Mouse (Mus musculus) cerebellum, adult 2 months (tissue): Measurements from ENCODE around the gene Tmem50a. TPM values are rescaled to one million over a fixed set of nuclear protein-coding genes. Genes with fewer than 3 reads are reported as not detected.

Experiments used
- DNase-seq, 2 experiments: peaks; one replicate each; pipeline ENCODE4 v3.0.0; 2021
- H3K27ac ChIP-seq: fragments of 200-500 bp; 2 replicates; pipeline ENCODE4 v1.5.1; 2012; ENCODE audit warnings: low read length, control low read depth, inconsistent platforms; ENCODE audit not compliant: insufficient read depth
- H3K27me3 ChIP-seq: fragments of 200-500 bp; 2 replicates; pipeline ENCODE4 v1.6.1; 2012; ENCODE audit warnings: inconsistent platforms, mild to moderate bottlenecking, low read length, moderate library complexity; ENCODE audit not compliant: control insufficient read depth, insufficient read depth
- H3K4me1 ChIP-seq: fragments of 200-500 bp; 2 replicates; pipeline ENCODE4 v1.6.1; 2011; ENCODE audit warnings: low read length; ENCODE audit not compliant: control insufficient read depth, insufficient read depth
- H3K4me3 ChIP-seq: fragments of 200-500 bp; replicated peaks from 2 replicates; pipeline ENCODE3; 2011; ENCODE audit warnings: mild to moderate bottlenecking, low read depth, low read length, control low read depth; ENCODE audit not compliant: insufficient read depth
- CTCF ChIP-seq: fragments of 200-500 bp; IDR thresholded peaks from 2 replicates; pipeline ENCODE4 v1.5.1; 2011; ENCODE audit warnings: low read depth, mild to moderate bottlenecking, control low read depth, low read length, moderate library complexity, borderline replicate concordance; ENCODE audit not compliant: insufficient read depth
- POLR2A ChIP-seq: fragments of 200-500 bp; IDR thresholded peaks from 2 replicates; pipeline ENCODE4 v1.6.1; 2011; ENCODE audit warnings: low read length, control low read depth, borderline replicate concordance; ENCODE audit not compliant: insufficient read depth
- WGBS: fragments of 180-500 bp; shearing (Covaris S2); methylation state at CpG from one replicate; pipeline ENCODE4 v1.1.7; 2018; 5-methylcytosine and 5-hydroxymethylcytosine counted together
- polyA plus RNA-seq: library from polyadenylated mRNA; depleted of rRNA; stranded (reverse); fragments of >200 nt; gene quantifications from 2 replicates; pipeline ENCODE4 v1.2.3, GENCODE M21; 2012

The Tmem50a gene
- polyA plus RNA-seq, 1 experiment: 111 TPM

DNA sequence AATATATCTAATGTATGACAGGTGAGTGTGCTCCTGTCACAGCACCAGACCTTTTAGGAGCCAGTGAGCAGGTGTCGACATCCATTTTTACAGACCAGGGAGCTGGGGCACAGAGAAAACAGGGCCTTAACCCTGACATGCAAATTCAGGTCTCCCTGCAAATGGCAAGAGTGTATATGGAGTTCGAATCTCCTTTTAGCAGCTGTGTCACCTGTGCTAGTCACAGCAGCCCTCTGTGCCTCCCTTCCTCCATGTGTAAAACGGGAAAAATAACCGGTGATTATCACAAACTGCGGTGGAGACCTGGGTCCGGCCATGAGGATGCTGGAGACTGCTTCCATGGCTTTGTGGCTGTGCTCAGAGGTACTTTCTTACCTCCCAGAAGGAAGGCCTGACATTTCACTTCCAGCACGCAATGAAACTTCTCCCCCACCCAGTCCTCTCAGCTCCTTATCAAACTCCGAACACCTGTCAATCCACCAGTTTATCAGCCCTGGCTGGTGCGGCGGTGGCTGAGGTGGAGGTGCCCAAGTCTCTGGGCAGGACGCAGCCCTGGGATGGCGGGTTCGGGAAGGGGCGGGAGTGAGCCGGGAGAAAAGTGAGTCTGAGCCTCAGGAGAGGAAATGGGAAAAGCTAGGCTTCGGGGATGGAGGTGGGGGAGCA lies 45.6 kb downstream of the Tmem50a start:
- 37% methylated on average over 16 of the region's 16 CpGs for WGBS
- no peak overlapping the region for H3K4me3 ChIP-seq
- TF ChIP-seq CTCF (no peak), POLR2A (no peak)
- peaks cover 1% of the 10 kb centered on the region; the same call in 1 of the 2 replicates for H3K27me3 ChIP-seq
- no peak overlapping the region for H3K27ac ChIP-seq
- DNase-seq: no peak
- peaks cover 2% of the 10 kb centered on the region; the same call in 1 of the 2 replicates for H3K4me1 ChIP-seq

DNA sequence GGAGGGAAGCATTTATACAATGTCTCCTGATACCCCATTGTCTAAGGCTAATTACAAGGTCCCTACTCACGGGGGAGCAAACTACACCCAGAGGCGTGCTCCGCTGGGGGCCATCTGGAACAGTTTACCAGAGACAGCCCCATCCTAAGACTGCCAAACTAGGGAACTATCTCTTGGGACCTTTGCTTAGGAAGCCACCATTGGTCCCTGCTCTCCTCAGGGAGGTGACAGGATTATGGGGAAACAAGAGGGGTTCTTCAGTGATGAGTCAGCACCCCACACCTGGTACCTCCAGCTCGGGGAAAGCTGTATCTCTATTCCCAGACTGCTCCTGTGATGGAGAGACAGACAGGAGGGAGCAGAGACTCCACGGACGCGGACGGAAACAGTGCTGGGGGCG lies 46.3 kb downstream of the Tmem50a start:
- WGBS: 37% methylated on average over 9 of the region's 9 CpGs
- no peak for DNase-seq
- H3K27ac ChIP-seq: no peak overlapping the region
- peaks cover 2% of the 10 kb centered on the region; the same call in 1 of the 2 replicates for H3K4me1 ChIP-seq
- H3K4me3 ChIP-seq: no peak overlapping the region
- TF ChIP-seq CTCF: no peak
- no peak for TF ChIP-seq POLR2A
- peaks cover 1% of the 10 kb centered on the region; the same call in 1 of the 2 replicates for H3K27me3 ChIP-seq

GRCm38 (mm10) chr4:134868065-134868464 lies 46.8 kb downstream of the Tmem50a start:
- 91% methylated on average over 10 of the region's 10 CpGs for whole genome bisulfite sequencing
- DNase-seq: no peak
- Histone ChIP-seq H3K27me3 (peaks cover 1% of the 10 kb centered on the region; the same call in 1 of the 2 replicates), H3K4me3 (no peak overlapping the region), H3K4me1 (peaks cover 2% of the 10 kb centered on the region; the same call in 1 of the 2 replicates), H3K27ac (no peak overlapping the region)
- TF ChIP-seq CTCF: no peak
- no peak for TF ChIP-seq POLR2A

- Histone ChIP-seq H3K4me1 (peaks cover 2% of the 10 kb centered on the region; the same call in 1 of the 2 replicates), H3K27ac (no peak overlapping the region), H3K27me3 (peaks cover 1% of the 10 kb centered on the region; the same call in 1 of the 2 replicates), H3K4me3 (no peak overlapping the region)
- TF ChIP-seq CTCF: no peak
- TF ChIP-seq POLR2A: no peak
- 86% methylated on average over 8 of the region's 8 CpGs for WGBS
- DNase-seq: no peak
Observed at GRCm38 (mm10) chr4:134867661-134868060, 47.2 kb downstream of the Tmem50a start.

- 88% methylated on average over 8 of the region's 8 CpGs for WGBS
- DNase-seq: no peak
- no peak overlapping the region for H3K27ac ChIP-seq
- no peak overlapping the region for H3K4me3 ChIP-seq
- peaks cover 1% of the 10 kb centered on the region; the same call in 1 of the 2 replicates for H3K27me3 ChIP-seq
- TF ChIP-seq CTCF: no peak
- no peak for TF ChIP-seq POLR2A
- H3K4me1 ChIP-seq: peaks cover 2% of the 10 kb centered on the region; the same call in 1 of the 2 replicates
Observed at GRCm38 (mm10) chr4:134867213-134867612, 47.6 kb downstream of the Tmem50a start.

DNA sequence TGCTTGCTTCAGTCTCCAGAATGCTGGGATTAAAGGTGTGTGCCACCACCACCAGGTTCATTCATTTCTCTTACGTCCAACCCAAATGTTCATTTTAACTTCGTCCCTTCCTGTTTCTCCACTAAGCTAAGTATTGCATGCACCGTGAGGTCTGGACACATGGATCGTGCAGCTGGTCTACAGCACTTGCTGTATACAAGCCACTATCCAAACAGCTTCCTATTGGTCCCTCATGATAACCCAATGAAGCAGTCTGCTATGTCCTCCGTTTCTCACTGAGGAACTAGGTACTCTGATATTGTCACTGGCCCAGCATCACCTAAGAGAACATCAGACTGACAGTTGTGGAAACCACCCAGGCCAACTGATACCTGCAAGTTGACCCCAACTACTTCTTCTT lies 49.0 kb downstream of the Tmem50a start:
- H3K4me1 ChIP-seq: peaks cover under 1% of the 10 kb centered on the region; the same call in 1 of the 2 replicates
- no peak overlapping the region for H3K4me3 ChIP-seq
- peaks cover 1% of the 10 kb centered on the region; the same call in 1 of the 2 replicates for H3K27me3 ChIP-seq
- WGBS: 93% methylated on average over 5 of the region's 5 CpGs
- TF ChIP-seq POLR2A: no peak
- no peak for TF ChIP-seq CTCF
- no peak for DNase-seq
- H3K27ac ChIP-seq: no peak overlapping the region

GRCm38 (mm10) chr4:134865340-134865739 lies 49.5 kb downstream of the Tmem50a start:
- no peak for DNase-seq
- TF ChIP-seq CTCF (no peak), POLR2A (no peak)
- Histone ChIP-seq H3K4me1 (no peaks in the 10 kb centered on the region), H3K27ac (no peak overlapping the region), H3K4me3 (no peak overlapping the region), H3K27me3 (peaks cover 1% of the 10 kb centered on the region; the same call in 1 of the 2 replicates)
- 80% methylated on average over 6 of the region's 6 CpGs for WGBS

GRCm38 (mm10) chr4:134863937-134864729 lies 50.7 kb downstream of the Tmem50a start, which contains the start of gene Rhd:
Rhd (plus strand) TSS chr4:134864536.
- Histone ChIP-seq H3K4me1 (no peaks in the 10 kb centered on the region), H3K27ac (no peak within 1 kb of the TSS), H3K4me3 (no peak within 1 kb of the TSS), H3K27me3 (no peaks in the 10 kb centered on the region)
- DNase-seq: no peak
- WGBS: 67% methylated on average over 14 of the region's 14 CpGs
- no peak for TF ChIP-seq CTCF
- TF ChIP-seq POLR2A: no peak
